Mouse (Mus musculus) hindbrain, embryonic 10.5 days (tissue): ENCODE results near the gene Mterf1b. TPM values are rescaled to one million over a fixed set of nuclear protein-coding genes. Genes with fewer than 3 reads are reported as not detected.
"Not testable (repeated sequence)": the region's sequence is repeated elsewhere in the genome, so short reads cannot be mapped to it uniquely, and the experiment has no call there.

Source experiments
- DNase-seq: peaks from one replicate; pipeline ENCODE4 v3.0.0-alpha.2; 2017; ENCODE audit warnings: low spot score
- H3K27ac ChIP-seq: fragments of 300-500 bp; sonication (generic); 2 replicates; pipeline ENCODE4 v1.5.1; 2016; ENCODE audit warnings: mild to moderate bottlenecking, moderate library complexity
- H3K27me3 ChIP-seq: fragments of 300-500 bp; sonication (generic); 2 replicates; pipeline ENCODE4 v1.6.1; 2016; ENCODE audit warnings: mild to moderate bottlenecking; ENCODE audit not compliant: poor library complexity, insufficient read depth, severe bottlenecking
- H3K36me3 ChIP-seq: fragments of 300-500 bp; sonication (generic); 2 replicates; pipeline ENCODE4 v1.6.1; 2016; ENCODE audit warnings: mild to moderate bottlenecking, moderate library complexity
- H3K4me1 ChIP-seq: fragments of 300-500 bp; sonication (generic); replicated peaks from 2 replicates; pipeline ENCODE4 v1.6.1; 2016; ENCODE audit warnings: mild to moderate bottlenecking
- H3K4me3 ChIP-seq: fragments of 300-500 bp; sonication (generic); 2 replicates; pipeline ENCODE4 v1.5.1; 2016; ENCODE audit warnings: mild to moderate bottlenecking, moderate library complexity
- H3K9me3 ChIP-seq: fragments of 300-500 bp; sonication (generic); 2 replicates; pipeline ENCODE4 v1.6.1; 2016; ENCODE audit warnings: mild to moderate bottlenecking, moderate library complexity
- WGBS: fragments of 180-500 bp; shearing (Covaris S2); methylation state at CpG from one replicate; pipeline ENCODE4 v1.1.7; 2016; 5-methylcytosine and 5-hydroxymethylcytosine counted together
- polyA plus RNA-seq: library from polyadenylated mRNA; unstranded; fragments of >200 nt; fragmentation: Nextera tagmentation; extraction: Ambion mirVana; gene quantifications from 2 replicates; pipeline ENCODE4 v1.2.1, GENCODE M21; 2016

Mterf1b gene
- polyA plus RNA-seq: 1.8 and 3.3 TPM in 2 replicates

GRCm38 (mm10) chr5:4191671-4192480, at the start of gene Mterf1b:
Gene Mterf1b, plus strand, starts transcription at chr5:4192367.
- peak within 1 kb of the TSS; percentile 53 for H3K4me3 ChIP-seq
- H3K36me3 ChIP-seq, H3K27me3 ChIP-seq, H3K9me3 ChIP-seq, H3K4me1 ChIP-seq: not testable (repeated sequence)
- peak; percentile 9 for DNase-seq
- H3K27ac ChIP-seq: peak within 1 kb of the TSS; percentile 66
- 59% methylated on average over 12 of the region's 37 CpGs for WGBS

- not testable (repeated sequence) for H3K9me3 ChIP-seq, H3K27ac ChIP-seq, H3K27me3 ChIP-seq, H3K4me1 ChIP-seq, H3K4me3 ChIP-seq, H3K36me3 ChIP-seq, DNase-seq
- WGBS: 84% methylated on average over 5 of the region's 5 CpGs
Observed at GRCm38 (mm10) chr5:4159418-4160071, 32.6 kb upstream of the Mterf1b start.

GRCm38 (mm10) chr5:4161554-4161953, 30.6 kb upstream of the Mterf1b start:
- no peak overlapping the region for H3K4me3 ChIP-seq
- no peaks in the 10 kb centered on the region for H3K4me1 ChIP-seq
- no peak for DNase-seq
- H3K27me3 ChIP-seq: no peaks in the 10 kb centered on the region
- no peaks in the 10 kb centered on the region for H3K36me3 ChIP-seq
- H3K27ac ChIP-seq: no peak overlapping the region
- no peaks in the 10 kb centered on the region for H3K9me3 ChIP-seq
- WGBS: 88% methylated on average over 3 of the region's 3 CpGs

GRCm38 (mm10) chr5:4162461-4162860, 29.7 kb upstream of the Mterf1b start:
- WGBS: 71% methylated on average over 7 of the region's 7 CpGs
- no peaks in the 10 kb centered on the region for H3K4me1 ChIP-seq
- H3K9me3 ChIP-seq: no peaks in the 10 kb centered on the region
- no peaks in the 10 kb centered on the region for H3K27me3 ChIP-seq
- H3K27ac ChIP-seq: no peak overlapping the region
- H3K36me3 ChIP-seq: no peaks in the 10 kb centered on the region
- no peak overlapping the region for H3K4me3 ChIP-seq
- DNase-seq: no peak

- DNase-seq, H3K27me3 ChIP-seq, H3K36me3 ChIP-seq, H3K4me1 ChIP-seq, H3K27ac ChIP-seq, H3K9me3 ChIP-seq, H3K4me3 ChIP-seq: not testable (repeated sequence)
- WGBS: 74% methylated on average over 6 of the region's 6 CpGs
Observed at GRCm38 (mm10) chr5:4167813-4168529, 24.2 kb upstream of the Mterf1b start.

- not testable (repeated sequence) for H3K27ac ChIP-seq, H3K27me3 ChIP-seq, H3K9me3 ChIP-seq, H3K4me3 ChIP-seq, DNase-seq, H3K36me3 ChIP-seq, H3K4me1 ChIP-seq
- 82% methylated on average over 4 of the region's 4 CpGs for WGBS
Observed at GRCm38 (mm10) chr5:4168530-4168926, 23.6 kb upstream of the Mterf1b start.

- H3K4me3 ChIP-seq, H3K27ac ChIP-seq, H3K9me3 ChIP-seq, H3K27me3 ChIP-seq, DNase-seq, H3K36me3 ChIP-seq, H3K4me1 ChIP-seq: not testable (repeated sequence)
- 81% methylated on average over 3 of the region's 3 CpGs for WGBS
Observed at GRCm38 (mm10) chr5:4176421-4176820, 15.7 kb upstream of the Mterf1b start.

GRCm38 (mm10) chr5:4179364-4179763, 12.8 kb upstream of the Mterf1b start:
- H3K9me3 ChIP-seq: no peaks in the 10 kb centered on the region
- H3K27ac ChIP-seq: no peak overlapping the region
- H3K36me3 ChIP-seq: no peaks in the 10 kb centered on the region
- 85% methylated on average over 6 of the region's 6 CpGs for WGBS
- no peak for DNase-seq
- no peaks in the 10 kb centered on the region for H3K4me1 ChIP-seq
- H3K27me3 ChIP-seq: no peaks in the 10 kb centered on the region
- no peak overlapping the region for H3K4me3 ChIP-seq

- Histone ChIP-seq H3K4me1 (no peaks in the 10 kb centered on the region), H3K27me3 (no peaks in the 10 kb centered on the region), H3K9me3 (0 out of 2 replicates have a peak, but pooled peaks cover 5% of the 10 kb centered on the region), H3K4me3 (no peak overlapping the region), H3K27ac (no peak overlapping the region), H3K36me3 (no peaks in the 10 kb centered on the region)
- DNase-seq: no peak
- WGBS: 72% methylated on average over 4 of the region's 4 CpGs
Observed at GRCm38 (mm10) chr5:4186815-4187214, 5.4 kb upstream of the Mterf1b start.

GRCm38 (mm10) chr5:4192481-4193246, 497 bp downstream of the Mterf1b start:
- Histone ChIP-seq H3K27ac (peak overlapping the region; percentile 66), H3K4me3 (peak overlapping the region; percentile 53)
- not testable (repeated sequence) for H3K36me3 ChIP-seq, DNase-seq, H3K27me3 ChIP-seq, H3K4me1 ChIP-seq, H3K9me3 ChIP-seq
- WGBS: 12% methylated on average over 16 of the region's 27 CpGs

GRCm38 (mm10) chr5:4193247-4193628, 1.1 kb downstream of the Mterf1b start:
- DNase-seq: no peak
- H3K4me1 ChIP-seq: peaks cover 10% of the 10 kb centered on the region
- no peaks in the 10 kb centered on the region for H3K36me3 ChIP-seq
- H3K9me3 ChIP-seq: 0 out of 2 replicates have a peak, but pooled peaks cover 5% of the 10 kb centered on the region
- peak overlapping the region; percentile 53 for H3K4me3 ChIP-seq
- H3K27me3 ChIP-seq: no peaks in the 10 kb centered on the region
- WGBS: 87% methylated on average over 5 of the region's 5 CpGs
- no peak overlapping the region for H3K27ac ChIP-seq

- no peaks in the 10 kb centered on the region for H3K36me3 ChIP-seq
- H3K9me3 ChIP-seq: 0 out of 2 replicates have a peak, but pooled peaks cover 5% of the 10 kb centered on the region
- DNase-seq: no peak
- H3K27ac ChIP-seq: no peak overlapping the region
- H3K27me3 ChIP-seq: no peaks in the 10 kb centered on the region
- peaks cover 10% of the 10 kb centered on the region for H3K4me1 ChIP-seq
- WGBS: 95% methylated on average over 1 of the region's 1 CpGs
- H3K4me3 ChIP-seq: no peak overlapping the region
Observed at GRCm38 (mm10) chr5:4194166-4194565, 2.0 kb downstream of the Mterf1b start.
